Mouse (Mus musculus): ENCODE measurements around the gene Rnf126.

DNA sequence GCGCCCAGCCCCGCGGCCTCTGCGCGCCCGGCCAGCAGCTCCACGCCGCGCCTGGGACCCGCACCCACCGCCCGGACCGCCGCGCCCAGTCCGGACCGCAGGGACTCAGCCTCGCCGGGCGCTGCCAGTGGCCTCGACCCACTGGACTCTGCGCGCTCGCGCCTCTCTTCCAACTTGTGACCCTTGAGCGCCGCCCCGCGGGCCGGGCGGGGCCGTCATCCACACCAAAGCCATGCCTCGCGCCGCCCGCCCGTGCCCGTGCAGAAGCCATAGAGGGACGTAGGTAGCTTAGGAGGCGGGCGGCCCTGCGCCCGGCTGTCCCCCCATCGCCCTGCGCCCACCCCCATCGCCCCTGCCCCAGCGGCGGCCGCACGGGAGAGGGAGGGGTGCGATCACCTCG lies 31.4 kb downstream of the Rnf126 start:
- no peak for TF ChIP-seq CTCF (IDR thresholded peaks at IDR 0.05; ENCODE audit: low read depth)
- no peak for TF ChIP-seq EP300 (IDR thresholded peaks at IDR 0.05; ENCODE audit: low read depth)
